Mouse (Mus musculus) spleen, embryonic (tissue): Measurements from ENCODE around the gene Galnt11.

ENCODE experiments used
- CTCF ChIA-PET: fragments of 350-600 bp; sonication (Branson Sonifier 250); formaldehyde crosslinking; loops from one replicate; lab custom pipeline; 2022; lab: Charles Lee

Galnt11 gene

DNA sequence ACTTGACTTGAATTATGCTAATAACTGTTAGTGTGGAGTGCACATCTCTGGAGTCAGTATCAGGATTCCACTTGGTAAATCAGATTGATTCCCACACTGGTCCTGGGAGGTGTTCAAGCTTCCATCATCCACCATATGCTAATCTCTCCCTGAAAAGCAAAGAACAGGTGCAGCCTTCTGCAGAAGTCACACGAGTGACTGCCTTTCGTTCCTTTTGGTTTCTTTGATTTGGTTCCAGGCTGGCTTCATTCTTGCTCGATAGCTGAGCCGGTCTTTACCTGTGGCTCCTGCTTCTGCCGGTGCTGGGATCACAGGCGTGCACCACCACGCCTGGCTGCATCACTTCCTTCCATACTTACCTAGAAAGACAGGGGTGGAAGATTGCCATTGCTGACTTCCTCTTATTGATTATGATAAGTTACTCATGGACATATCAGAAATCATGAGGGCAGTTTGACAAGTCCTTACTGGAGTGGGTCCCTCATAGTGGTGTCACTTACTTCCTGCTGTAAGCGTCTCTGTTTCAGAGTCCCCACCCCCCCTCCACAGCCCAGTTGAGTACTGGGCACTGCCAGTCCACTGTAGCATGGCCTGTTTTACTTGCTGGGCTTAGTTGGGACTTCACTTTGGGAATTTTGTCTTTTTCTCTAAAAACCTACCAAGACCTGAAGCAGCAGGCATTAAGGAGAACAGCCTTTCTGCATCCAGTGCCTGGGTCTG, 31.3 kb downstream of the Galnt11 start:
- CTCF ChIA-PET: no interaction called here

DNA sequence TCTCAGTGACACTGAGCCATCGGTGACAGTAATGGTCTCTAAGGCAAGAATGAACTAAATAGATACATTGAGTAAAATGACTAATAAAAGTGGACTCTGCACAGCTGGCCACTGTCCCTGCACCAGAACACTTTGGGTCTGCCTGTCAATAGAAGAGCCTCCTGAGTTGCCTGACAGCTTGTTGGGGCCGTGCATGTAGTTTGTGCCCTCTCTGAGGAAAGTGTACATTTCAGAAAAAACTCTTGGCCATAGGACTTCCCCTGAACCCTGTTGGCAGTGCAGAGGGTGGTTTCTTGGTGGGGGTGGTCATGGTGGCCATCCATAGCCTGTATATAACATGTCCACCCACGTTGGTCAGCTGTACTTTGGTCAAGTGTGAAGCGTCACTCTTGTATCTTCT, 32.8 kb downstream of the Galnt11 start:
- CTCF ChIA-PET: no interaction called here

DNA sequence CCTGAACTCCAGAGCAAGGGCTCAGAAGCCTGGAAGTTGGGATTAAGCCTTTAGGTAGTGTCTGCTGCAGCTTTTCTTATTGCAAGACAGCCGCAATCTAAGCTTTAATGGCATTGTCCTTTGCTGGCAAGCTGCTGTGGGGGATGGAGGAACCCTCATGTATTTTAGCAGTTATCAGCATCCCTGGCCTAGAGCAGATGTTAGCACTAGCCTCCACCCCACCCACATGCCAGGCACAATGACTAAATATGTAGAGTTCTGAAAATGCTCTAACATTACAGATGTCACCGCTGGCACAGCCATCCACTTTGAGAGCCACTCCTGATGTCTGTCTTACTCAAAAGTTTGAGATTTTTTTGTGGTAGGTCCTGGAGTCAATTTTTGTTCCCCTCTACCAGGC, 35.0 kb downstream of the Galnt11 start:
- CTCF ChIA-PET: no interaction called here

DNA sequence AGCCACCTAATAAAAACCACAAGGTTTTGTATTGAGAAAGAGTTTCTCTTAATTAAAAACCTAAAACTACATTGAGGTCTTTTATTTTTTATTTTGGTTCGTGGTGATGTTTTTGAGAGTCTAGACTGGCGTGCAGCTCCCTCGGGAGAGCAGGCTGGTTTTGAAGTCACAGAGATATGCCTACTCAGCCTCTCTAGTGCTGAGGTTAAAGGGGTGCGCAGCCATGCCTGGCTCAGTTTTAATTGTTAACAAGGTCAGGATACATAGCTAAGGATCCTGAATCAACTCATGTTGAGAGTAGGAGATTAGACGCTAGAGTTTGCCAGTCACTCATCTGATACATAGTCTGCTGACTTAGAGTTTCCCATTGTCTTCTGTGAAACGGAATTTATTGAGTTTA, 39.7 kb downstream of the Galnt11 start:
- CTCF ChIA-PET: no interaction called here

DNA sequence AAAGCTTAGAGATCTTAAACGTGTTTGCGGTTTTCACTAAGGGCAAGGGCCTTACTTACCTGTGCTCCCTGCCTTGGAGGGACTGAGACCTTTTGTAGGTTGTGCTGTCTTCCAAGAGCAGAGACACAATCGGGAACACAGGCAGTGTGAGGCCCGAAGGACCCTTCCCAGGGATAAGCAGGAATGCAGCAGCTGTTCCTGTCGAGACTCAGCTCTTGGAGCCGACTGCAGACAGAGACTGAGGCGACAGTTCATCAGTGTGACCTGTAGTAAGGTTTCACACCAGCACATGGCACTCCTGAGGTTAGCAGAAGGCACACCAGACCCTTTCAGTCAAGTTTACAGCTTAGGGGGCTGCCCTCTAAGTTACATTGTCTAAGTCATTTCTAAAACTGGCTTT, 40.6 kb downstream of the Galnt11 start:
- CTCF ChIA-PET: no interaction called here

DNA sequence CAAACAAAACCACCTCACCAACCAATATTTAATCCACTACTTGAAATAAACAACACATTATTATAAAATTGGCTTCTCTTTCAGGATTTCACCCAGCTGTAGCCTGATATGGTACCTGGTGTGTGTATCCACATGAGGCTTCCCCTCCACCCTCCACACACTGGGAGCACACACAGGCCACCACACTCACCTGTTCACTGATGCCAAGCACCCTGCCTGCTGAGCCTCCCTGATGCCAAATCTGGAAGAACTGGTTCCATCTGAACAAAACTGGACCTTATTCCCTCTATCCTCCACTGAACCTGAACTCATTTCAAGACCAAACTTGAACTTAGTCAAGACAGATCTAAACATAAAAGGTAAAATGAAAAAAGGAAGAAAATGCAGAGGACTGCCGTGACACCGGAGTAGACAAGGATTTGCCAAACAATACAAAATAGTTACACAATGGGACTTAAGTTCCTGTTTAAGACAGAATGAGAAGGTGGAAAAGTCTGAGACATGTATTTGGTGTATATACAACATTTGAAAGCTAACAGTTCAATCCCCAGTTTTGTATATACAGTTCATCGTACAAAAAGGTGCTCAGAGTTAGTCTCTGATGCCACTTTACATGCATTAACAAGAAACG, 46.7 kb downstream of the Galnt11 start:
- CTCF ChIA-PET: interaction anchor here (0.6 kb wide), 1 partner anchor 39 kb away, joined by 4 read pairs; no protein-coding TSS in a partner anchor

DNA sequence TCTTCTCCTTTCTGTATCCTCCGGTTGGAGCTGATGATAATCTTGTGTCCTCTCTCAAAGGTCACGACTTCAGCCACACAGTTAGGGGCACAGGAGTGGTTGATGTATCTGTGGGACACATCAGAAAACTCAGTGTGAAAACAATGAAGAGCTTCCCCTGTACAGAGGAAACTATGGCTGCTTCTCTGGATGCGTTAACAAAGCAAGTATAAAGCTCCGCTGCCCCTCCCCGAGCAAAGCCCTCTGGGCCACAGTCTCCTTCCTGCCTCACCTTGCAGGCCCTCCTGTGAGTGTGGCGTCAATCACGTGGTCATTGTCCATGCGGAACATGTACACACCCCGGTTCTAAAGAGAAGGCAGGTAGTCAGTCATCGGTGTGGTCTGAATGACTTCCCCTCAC, 53.9 kb downstream of the Galnt11 start:
- CTCF ChIA-PET: interaction anchor here (0.5 kb wide), 1 partner anchor 405 kb away, joined by 3 read pairs; no protein-coding TSS in a partner anchor

DNA sequence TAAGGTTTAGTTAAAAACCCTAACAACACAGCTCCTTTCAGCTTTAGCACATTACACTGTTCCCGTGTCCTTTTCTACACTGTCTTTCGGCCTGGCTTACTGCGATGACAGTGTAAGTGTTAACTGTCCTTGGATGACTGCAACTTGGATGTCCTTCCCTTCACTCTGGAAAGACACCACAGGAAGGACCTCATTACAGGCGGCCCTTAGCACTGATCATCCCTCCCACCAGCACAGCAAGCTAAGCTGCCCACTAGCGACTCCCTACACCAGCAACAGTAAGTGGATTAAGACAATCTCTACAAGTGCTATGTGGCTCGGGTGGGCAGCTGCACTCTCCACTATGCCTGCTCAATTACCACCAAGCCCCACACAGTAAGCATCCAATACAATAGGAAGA, 54.7 kb downstream of the Galnt11 start:
- CTCF ChIA-PET: no interaction called here

DNA sequence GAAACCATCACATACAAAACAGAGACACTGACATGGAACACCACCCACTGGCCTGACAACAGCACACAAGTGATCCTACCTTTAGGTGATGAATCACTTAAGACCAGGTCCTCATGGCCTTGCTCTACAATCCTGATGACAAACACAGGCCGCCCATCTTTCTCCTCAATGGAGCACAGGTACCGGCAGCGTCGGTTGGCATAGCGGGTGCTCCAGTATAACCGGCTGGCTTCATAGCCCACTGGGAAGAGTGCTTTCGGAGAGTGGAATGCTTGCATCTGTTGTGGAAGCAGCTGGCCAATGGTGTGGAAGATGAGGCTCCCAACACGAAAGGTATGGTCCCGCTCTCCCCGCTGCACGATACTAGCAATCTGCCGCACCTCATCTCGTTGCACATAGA, 62.3 kb downstream of the Galnt11 start:
- CTCF ChIA-PET: no interaction called here

DNA sequence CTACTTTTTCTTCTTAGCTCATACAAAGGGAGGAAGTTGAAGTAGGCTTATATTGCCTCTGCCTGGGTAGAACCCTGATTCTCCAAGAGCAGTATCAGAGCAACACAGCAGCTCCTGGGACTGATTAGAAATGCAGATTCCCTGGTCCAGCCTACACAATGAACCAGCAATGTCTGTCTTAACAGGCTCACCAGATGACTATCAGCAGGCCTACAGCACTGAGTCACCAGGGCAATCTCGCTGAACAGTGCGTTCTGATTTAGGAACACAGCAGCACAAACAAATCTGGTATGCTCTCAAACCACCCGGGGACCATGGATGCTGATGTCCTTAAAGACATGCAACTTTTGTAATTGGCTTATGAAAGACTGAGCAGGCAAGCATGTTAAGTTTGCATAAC, 75.1 kb downstream of the Galnt11 start:
- CTCF ChIA-PET: no interaction called here

DNA sequence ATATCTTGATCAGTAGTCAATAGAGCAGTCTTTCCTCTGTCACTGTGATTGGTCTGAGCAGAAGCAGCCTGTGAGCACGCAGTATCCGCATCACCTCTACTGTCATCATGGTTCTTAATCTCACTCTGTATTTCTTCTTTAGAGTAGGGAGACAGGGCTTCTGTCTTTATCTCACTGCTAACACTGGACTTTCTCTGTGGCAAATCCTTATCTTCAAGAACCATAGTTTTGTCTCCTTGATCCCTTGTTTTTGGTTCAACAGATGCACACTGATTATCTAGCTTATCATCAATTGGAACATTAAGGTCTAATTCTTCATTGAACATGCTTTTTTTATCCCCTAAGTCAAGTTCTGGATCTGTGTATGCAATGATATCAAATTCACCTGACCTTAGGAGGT, 88.5 kb downstream of the Galnt11 start:
- CTCF ChIA-PET: no interaction called here

DNA sequence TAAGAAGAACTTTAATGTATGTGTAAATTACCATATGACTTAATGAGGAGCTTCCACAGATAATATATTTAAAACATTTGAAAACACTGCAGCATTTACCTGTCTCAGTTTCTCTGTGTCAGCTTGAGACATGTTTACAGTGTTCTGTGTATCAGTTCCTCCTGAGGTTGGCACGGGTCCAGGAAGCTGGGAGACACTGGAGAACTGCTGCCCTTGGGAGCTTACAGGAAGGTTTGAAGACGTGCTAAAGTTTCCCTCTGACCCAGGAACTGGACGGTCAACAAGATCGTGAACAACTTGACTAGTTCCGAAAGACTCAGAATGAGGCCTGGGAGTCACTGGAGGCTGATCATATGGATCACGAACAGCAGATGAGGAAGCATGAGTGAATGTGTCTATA, 92.2 kb downstream of the Galnt11 start:
- CTCF ChIA-PET: no interaction called here
